Mouse (Mus musculus) CH12.LX (cell line): Measurements from ENCODE around the gene Ncam2. TPM values are rescaled to one million over a fixed set of nuclear protein-coding genes. Genes with fewer than 3 reads are reported as not detected.

Source experiments
- DNase-seq: peaks from one replicate; pipeline ENCODE4 v3.0.0-alpha.2; 2013; ENCODE audit errors: extremely low read depth
- H3K27ac ChIP-seq: 2 replicates; pipeline ENCODE4 v1.5.1; 2012; ENCODE audit warnings: low read depth, mild to moderate bottlenecking, control low read depth, moderate library complexity; ENCODE audit not compliant: insufficient read depth
- H3K27me3 ChIP-seq: replicated peaks from 2 replicates; pipeline ENCODE3; 2012; ENCODE audit warnings: inconsistent platforms
- H3K36me3 ChIP-seq, 2 experiments: replicated peaks in 1 of 2; 2 replicates each; pipeline versions ENCODE3 to v1.6.1; 2012; ENCODE audit warnings: inconsistent platforms in 1 of 2, low read length in 1 of 2, mild to moderate bottlenecking in 1 of 2, mixed read lengths in 1 of 2, moderate library complexity in 1 of 2; ENCODE audit not compliant: control insufficient read depth in 1 of 2, insufficient read depth in 1 of 2
- H3K4me1 ChIP-seq, 2 experiments: 2 replicates each; pipeline ENCODE4 v1.6.1; 2012; ENCODE audit warnings: inconsistent platforms in 1 of 2, moderate library complexity in 1 of 2; ENCODE audit not compliant: insufficient read depth in 2 of 2, control insufficient read depth in 1 of 2
- H3K4me2 ChIP-seq: 2 replicates; pipeline ENCODE4 v1.6.1; 2012; ENCODE audit warnings: low read depth, mild to moderate bottlenecking, control low read depth; ENCODE audit not compliant: poor library complexity, insufficient read depth, severe bottlenecking
- H3K4me3 ChIP-seq, 3 experiments: fragments of 150-350 bp in 1 of 3; sonication (generic) in 1 of 3; replicated peaks in 1 of 3; 2 replicates each; pipeline versions ENCODE3 to v1.5.1; 2011 to 2012; ENCODE audit warnings: low read depth in 2 of 3, low read length in 2 of 3, mild to moderate bottlenecking in 2 of 3, moderate library complexity in 2 of 3, control low read depth in 1 of 3, improper control_type of control experiment in 1 of 3, inconsistent platforms in 1 of 3, mixed read lengths in 1 of 3; ENCODE audit not compliant: poor library complexity in 1 of 3
- H3K79me2 ChIP-seq: replicated peaks from 2 replicates; pipeline ENCODE4 v1.6.1; 2012; ENCODE audit warnings: mild to moderate bottlenecking, moderate library complexity; ENCODE audit not compliant: control insufficient read depth, poor library complexity, insufficient read depth, severe bottlenecking; ENCODE audit errors: extremely low read depth
- H3K9ac ChIP-seq: 2 replicates; pipeline ENCODE4 v1.6.1; 2012; ENCODE audit warnings: low read depth, mild to moderate bottlenecking, control low read depth, moderate library complexity; ENCODE audit not compliant: insufficient read depth
- H3K9me3 ChIP-seq: replicated peaks from 2 replicates; pipeline ENCODE3; 2012; ENCODE audit warnings: low read length, inconsistent platforms, mixed read lengths
- CHD1 ChIP-seq: IDR thresholded peaks from 2 replicates; pipeline ENCODE4 v1.6.1; 2012; ENCODE audit warnings: low read depth, low read length, improper control_type of control experiment, inconsistent platforms
- CHD2 ChIP-seq: IDR thresholded peaks from 2 replicates; pipeline ENCODE4 v1.6.1; 2011; ENCODE audit warnings: low read length, improper control_type of control experiment
- CTCF ChIP-seq, 2 experiments: IDR thresholded peaks in 1 of 2; conservative IDR thresholded peaks in 1 of 2; 2 replicates each; pipeline ENCODE4 v1.5.1; 2011 to 2012; ENCODE audit warnings: low read depth in 2 of 2, low read length in 2 of 2, improper control_type of control experiment in 1 of 2, inconsistent platforms in 1 of 2, mild to moderate bottlenecking in 1 of 2, moderate library complexity in 1 of 2
- E2F4 ChIP-seq: IDR thresholded peaks from 2 replicates; pipeline ENCODE4 v1.6.1; 2011; ENCODE audit warnings: low read depth, low read length, improper control_type of control experiment; ENCODE audit not compliant: insufficient replicate concordance
- GABPA ChIP-seq: IDR thresholded peaks from 2 replicates; pipeline ENCODE4 v1.6.1; 2012; ENCODE audit warnings: low read depth, low read length, improper control_type of control experiment, inconsistent platforms; ENCODE audit not compliant: insufficient replicate concordance
- HCFC1 ChIP-seq: IDR thresholded peaks from 2 replicates; pipeline ENCODE4 v1.6.1; 2012; ENCODE audit warnings: low read depth, mild to moderate bottlenecking, inconsistent platforms, low read length, improper control_type of control experiment
- JUN ChIP-seq: IDR thresholded peaks from 2 replicates; pipeline ENCODE4 v1.6.1; 2011; ENCODE audit warnings: low read depth, mild to moderate bottlenecking, low read length, improper control_type of control experiment, moderate library complexity; ENCODE audit not compliant: insufficient read depth
- JUND ChIP-seq: conservative IDR thresholded peaks from 2 replicates; pipeline ENCODE4 v1.6.1; 2011; ENCODE audit warnings: low read depth, low read length, improper control_type of control experiment
- KAT2A ChIP-seq: IDR thresholded peaks from 2 replicates; pipeline ENCODE4 v1.6.1; 2012; ENCODE audit warnings: low read length, improper control_type of control experiment, inconsistent platforms; ENCODE audit not compliant: insufficient replicate concordance
- MAFK ChIP-seq: IDR thresholded peaks from 2 replicates; pipeline ENCODE4 v1.6.1; 2011; ENCODE audit warnings: low read length, improper control_type of control experiment; ENCODE audit not compliant: insufficient replicate concordance
- MAX ChIP-seq: IDR thresholded peaks from 2 replicates; pipeline ENCODE4 v1.6.1; 2011; ENCODE audit warnings: low read length, improper control_type of control experiment
- MAZ ChIP-seq: IDR thresholded peaks from 2 replicates; pipeline ENCODE4 v1.6.1; 2012; ENCODE audit warnings: low read depth, mild to moderate bottlenecking, inconsistent platforms, low read length, improper control_type of control experiment, moderate library complexity
- MEF2A ChIP-seq: IDR thresholded peaks from 2 replicates; pipeline ENCODE4 v1.6.1; 2014; ENCODE audit warnings: low read depth, mild to moderate bottlenecking, inconsistent platforms, low read length, improper control_type of control experiment, borderline replicate concordance
- NELFE ChIP-seq: IDR thresholded peaks from 2 replicates; pipeline ENCODE4 v1.6.1; 2011; ENCODE audit warnings: low read depth, low read length, improper control_type of control experiment
- NRF1 ChIP-seq: IDR thresholded peaks from 2 replicates; pipeline ENCODE4 v1.6.1; 2014; ENCODE audit warnings: low read depth, mild to moderate bottlenecking, inconsistent platforms, low read length, improper control_type of control experiment, moderate library complexity
- POLR2A ChIP-seq: IDR thresholded peaks from 2 replicates; pipeline ENCODE4 v1.6.1; 2011; ENCODE audit warnings: low read depth, mild to moderate bottlenecking, improper control_type of control experiment, low read length
- POLR2AphosphoS2 ChIP-seq: IDR thresholded peaks from 2 replicates; pipeline ENCODE4 v1.6.1; 2011; ENCODE audit warnings: low read depth, low read length, improper control_type of control experiment
- TBP ChIP-seq: conservative IDR thresholded peaks from 2 replicates; pipeline ENCODE4 v1.6.1; 2011; ENCODE audit warnings: low read depth, low read length, improper control_type of control experiment
- TCF12 ChIP-seq: IDR thresholded peaks from 2 replicates; pipeline ENCODE4 v1.6.1; 2014; ENCODE audit warnings: low read depth, mild to moderate bottlenecking, inconsistent platforms, low read length, improper control_type of control experiment
- USF1 ChIP-seq: IDR thresholded peaks from 2 replicates; pipeline ENCODE4 v1.6.1; 2014; ENCODE audit warnings: low read depth, mild to moderate bottlenecking, inconsistent platforms, low read length, improper control_type of control experiment
- ZMIZ1 ChIP-seq: IDR thresholded peaks from 2 replicates; pipeline ENCODE4 v1.6.1; 2012; ENCODE audit warnings: low read depth, mild to moderate bottlenecking, inconsistent platforms, low read length, improper control_type of control experiment
- dilution Hi-C: fragments of 300-500 bp; cut with MboI; formaldehyde crosslinking; loops from 2 replicates; pipeline ENCODE4 v1.14.3; 2020; ENCODE audit warnings: low sequenced_read_pairs; ENCODE audit not compliant: extremely low pct_unique_long_range_greater_than_20kb, extremely low pct_ligation_motif_present
- in situ Hi-C: fragments of 300-500 bp; cut with MboI; formaldehyde crosslinking; loops from 3 replicates; pipeline ENCODE4 v1.14.3; 2019; ENCODE audit warnings: low sequenced_read_pairs, low pct_ligation_motif_present, low pct_unique_long_range_greater_than_20kb, mixed read lengths
- polyA plus RNA-seq: library from polyadenylated mRNA; unstranded; fragments of >175 nt; gene quantifications from 2 replicates; pipeline ENCODE4 v1.2.1, GENCODE M21; 2012; ENCODE audit warnings: low read depth; ENCODE audit not compliant: insufficient read length
- total RNA-seq, 2 experiments: library from RNA; depleted of rRNA; stranded (reverse); fragments of 300-350 nt in 1 of 2; fragments of >200 nt in 1 of 2; gene quantifications; 2 replicates each; pipeline ENCODE4 v1.2.3; 2012 to 2014

The Ncam2 gene
- total and polyA plus RNA-seq, 3 experiments = not detected

- no peaks in the 10 kb centered on the region for H3K27me3 ChIP-seq
- no peak overlapping the region for H3K9ac ChIP-seq
- in situ Hi-C loops (no loop called here), dilution Hi-C loops (no loop called here)
- H3K4me3 ChIP-seq = no peak overlapping the region
- H3K4me2 ChIP-seq = no peak overlapping the region
- no peak for DNase-seq
- H3K4me1 ChIP-seq = no peaks in the 10 kb centered on the region
- peaks cover 23% of the 10 kb centered on the region for H3K9me3 ChIP-seq
- TF ChIP-seq ZMIZ1 (no peak), USF1 (no peak), KAT2A (no peak), POLR2AphosphoS2 (no peak), JUND (no peak), CHD1 (no peak), MEF2A (no peak), GABPA (no peak), JUN (no peak), MAFK (no peak), NRF1 (no peak), HCFC1 (no peak), NELFE (no peak), TCF12 (no peak), TBP (no peak), POLR2A (no peak), CTCF (conservative IDR thresholded peaks at IDR 0.05 in 1 of 2, IDR thresholded peaks at IDR 0.05 in 1 of 2; ENCODE audit: low read depth in 2 of 2, low read length in 2 of 2) (no peak)
- no peaks in the 10 kb centered on the region for H3K79me2 ChIP-seq
- no peak overlapping the region for H3K27ac ChIP-seq
- no peaks in the 10 kb centered on the region for H3K36me3 ChIP-seq
Measured at GRCm38 (mm10) chr16:81437868-81438249, 237.4 kb downstream of the Ncam2 start.

- peaks cover 32% of the 10 kb centered on the region for H3K9me3 ChIP-seq
- H3K36me3 ChIP-seq = no peaks in the 10 kb centered on the region
- no peak overlapping the region for H3K9ac ChIP-seq
- H3K27me3 ChIP-seq = no peaks in the 10 kb centered on the region
- no peaks in the 10 kb centered on the region for H3K4me1 ChIP-seq
- H3K4me3 ChIP-seq = no peak overlapping the region
- H3K79me2 ChIP-seq = no peaks in the 10 kb centered on the region
- dilution Hi-C loops (no loop called here), in situ Hi-C loops (no loop called here)
- no peak for DNase-seq
- no peak overlapping the region for H3K4me2 ChIP-seq
- TF ChIP-seq CHD2 (no peak), USF1 (no peak), MAFK (no peak), ZMIZ1 (no peak), E2F4 (no peak), MAX (no peak), MAZ (no peak)
- no peak overlapping the region for H3K27ac ChIP-seq
Measured at GRCm38 (mm10) chr16:81450851-81451250, 250.4 kb downstream of the Ncam2 start.
